Mouse (Mus musculus) liver, embryonic 13.5 days (tissue): ENCODE measurements around the gene U2af1. TPM values are rescaled to one million over a fixed set of nuclear protein-coding genes. Genes with fewer than 3 reads are reported as not detected.
"Not testable (repeated sequence)": the region's sequence is repeated elsewhere in the genome, so short reads cannot be mapped to it uniquely, and the experiment has no call there.

Source experiments
- ATAC-seq: fragments of 200-750 bp; cut with Nextera tagmentation; 2 replicates; pipeline ENCODE4 v1.8.0; 2017; ENCODE audit warnings: low read depth, mild to moderate bottlenecking, moderate number of reproducible peaks, moderate library complexity
- DNase-seq: peaks from one replicate; pipeline ENCODE4 v3.0.0; 2022
- H3K27ac ChIP-seq: fragments of 300-500 bp; sonication (generic); 2 replicates; pipeline ENCODE4 v1.5.1; 2015; ENCODE audit warnings: moderate library complexity, mild to moderate bottlenecking, inconsistent platforms
- H3K27me3 ChIP-seq: fragments of 300-500 bp; sonication (generic); 2 replicates; pipeline ENCODE4 v1.6.1; 2015; ENCODE audit warnings: mild to moderate bottlenecking, inconsistent platforms
- H3K36me3 ChIP-seq: fragments of 300-500 bp; sonication (generic); 2 replicates; pipeline ENCODE4 v1.6.1; 2015; ENCODE audit warnings: mild to moderate bottlenecking, inconsistent platforms
- H3K4me1 ChIP-seq: fragments of 300-500 bp; sonication (generic); replicated peaks from 2 replicates; pipeline ENCODE4 v1.6.1; 2015; ENCODE audit warnings: inconsistent platforms
- H3K4me2 ChIP-seq: fragments of 300-500 bp; sonication (generic); 2 replicates; pipeline ENCODE4 v1.6.1; 2015; ENCODE audit warnings: inconsistent platforms, mild to moderate bottlenecking, moderate library complexity
- H3K4me3 ChIP-seq: fragments of 300-500 bp; sonication (generic); replicated peaks from 2 replicates; pipeline ENCODE4 v1.5.1; 2015; ENCODE audit warnings: mild to moderate bottlenecking, inconsistent platforms
- H3K9ac ChIP-seq: fragments of 300-500 bp; sonication (generic); 2 replicates; pipeline ENCODE4 v1.6.1; 2015; ENCODE audit warnings: mild to moderate bottlenecking, inconsistent platforms
- H3K9me3 ChIP-seq: fragments of 300-500 bp; sonication (generic); replicated peaks from 2 replicates; pipeline ENCODE4 v1.6.1; 2016; ENCODE audit warnings: inconsistent platforms
- WGBS: fragments of 180-500 bp; shearing (Covaris S2); methylation state at CpG from one replicate; pipeline ENCODE4 v1.1.7; 2015; ENCODE audit not compliant: insufficient replicate concordance; 5-methylcytosine and 5-hydroxymethylcytosine counted together
- polyA plus RNA-seq: library from polyadenylated mRNA; unstranded; fragments of >200 nt; fragmentation: Nextera tagmentation; extraction: Ambion mirVana; gene quantifications from 2 replicates; pipeline ENCODE4 v1.2.1, GENCODE M21; 2015

U2af1 gene
- 223 and 239 TPM in 2 replicates for polyA plus RNA-seq

DNA sequence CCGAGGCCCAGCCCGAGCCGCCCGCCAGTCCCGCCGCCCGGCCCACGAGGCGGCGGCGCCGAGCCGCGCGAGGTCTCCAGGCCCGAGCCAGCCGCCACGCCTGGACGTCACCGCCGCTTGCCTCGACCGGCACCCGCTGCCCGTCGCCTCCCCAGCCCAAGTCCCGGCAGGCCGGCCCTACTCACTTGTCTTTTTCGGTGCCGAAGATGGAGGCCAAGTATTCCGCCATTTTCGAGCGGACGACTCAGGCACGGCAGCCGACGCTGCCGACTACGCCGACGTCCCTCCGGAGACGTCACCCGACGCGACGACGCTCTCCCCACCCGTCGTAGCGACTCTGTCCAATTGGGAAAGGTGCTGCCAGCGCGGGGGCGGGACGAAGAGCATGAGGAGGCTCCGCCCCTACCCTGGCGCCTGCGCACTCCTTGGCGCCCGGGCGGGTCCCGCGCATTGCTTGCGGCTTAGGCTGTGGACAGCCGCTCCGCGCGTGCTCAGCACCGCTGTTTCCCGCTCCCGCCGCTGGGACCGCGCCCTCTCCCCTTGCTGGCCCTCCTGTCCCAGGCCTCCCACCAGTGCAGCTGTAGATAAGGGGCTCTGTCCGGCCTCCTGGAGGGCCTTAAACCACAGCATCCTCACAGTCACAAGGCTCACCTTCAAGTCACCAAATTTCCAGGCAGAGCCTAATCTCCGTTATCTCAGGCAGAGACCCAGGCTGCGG is at the start of gene U2af1:
TSS of gene U2af1 (minus strand) at position 425 of the 718 bp plus-strand sequence.
- Histone ChIP-seq H3K9ac (peak within 1 kb of the TSS; percentile 88), H3K9me3 (no peaks in the 10 kb centered on the region), H3K4me3 (peak within 1 kb of the TSS; percentile 77), H3K36me3 (peaks cover 35% of the 10 kb centered on the region), H3K4me1 (peaks cover 50% of the 10 kb centered on the region), H3K4me2 (peak within 1 kb of the TSS; percentile 85), H3K27me3 (no peaks in the 10 kb centered on the region), H3K27ac (peak within 1 kb of the TSS; percentile 88)
- DNase-seq (peak; percentile 98), ATAC-seq (peak; percentile 95)
- WGBS, result under 1% methylated on average over 75 of the region's 77 CpGs

DNA sequence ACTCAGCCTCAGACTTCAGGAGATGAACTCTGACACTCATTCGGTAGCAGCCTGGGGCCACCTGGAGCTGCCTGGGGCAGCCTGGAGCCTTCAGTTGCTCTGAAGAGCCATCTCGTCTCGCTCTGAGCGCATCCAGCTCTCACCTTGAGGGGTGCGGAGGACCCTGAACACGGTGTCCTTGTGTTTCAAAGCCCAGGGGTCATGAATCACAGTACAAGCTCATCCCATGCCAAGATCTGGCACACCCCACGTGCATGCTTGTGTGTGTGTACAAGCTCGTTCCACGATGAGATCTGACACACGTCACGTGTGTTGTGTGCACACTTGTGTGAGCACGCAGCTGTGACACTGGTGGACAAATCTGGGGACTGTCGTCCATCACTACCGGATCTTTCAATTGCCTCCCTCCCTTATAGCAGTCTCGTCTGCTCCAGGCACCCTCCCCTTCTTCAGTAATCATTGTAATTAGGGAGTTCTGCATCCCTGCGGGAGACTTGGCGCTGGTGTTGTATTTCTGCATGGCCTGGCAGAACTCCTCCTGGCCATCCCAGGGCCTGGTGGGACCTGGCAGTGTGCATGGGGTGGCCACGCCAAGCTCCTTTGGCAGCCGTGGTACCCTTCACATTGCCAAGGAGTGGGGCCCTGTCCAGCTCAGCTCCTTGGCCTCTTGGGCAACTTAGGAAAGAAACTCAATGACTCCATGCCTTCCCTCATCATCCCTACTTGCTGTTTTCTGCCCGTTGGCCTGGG is 46.8 kb upstream of the U2af1 start:
- Histone ChIP-seq H3K4me3 (no peak overlapping the region), H3K36me3 (no peaks in the 10 kb centered on the region), H3K27ac (no peak overlapping the region), H3K27me3 (no peaks in the 10 kb centered on the region), H3K9ac (no peak overlapping the region), H3K4me1 (no peaks in the 10 kb centered on the region), H3K9me3 (no peaks in the 10 kb centered on the region), H3K4me2 (no peak overlapping the region)
- 60% methylated on average over 20 of the region's 20 CpGs for WGBS
- DNase-seq, result no peak
- ATAC-seq, result no peak

DNA sequence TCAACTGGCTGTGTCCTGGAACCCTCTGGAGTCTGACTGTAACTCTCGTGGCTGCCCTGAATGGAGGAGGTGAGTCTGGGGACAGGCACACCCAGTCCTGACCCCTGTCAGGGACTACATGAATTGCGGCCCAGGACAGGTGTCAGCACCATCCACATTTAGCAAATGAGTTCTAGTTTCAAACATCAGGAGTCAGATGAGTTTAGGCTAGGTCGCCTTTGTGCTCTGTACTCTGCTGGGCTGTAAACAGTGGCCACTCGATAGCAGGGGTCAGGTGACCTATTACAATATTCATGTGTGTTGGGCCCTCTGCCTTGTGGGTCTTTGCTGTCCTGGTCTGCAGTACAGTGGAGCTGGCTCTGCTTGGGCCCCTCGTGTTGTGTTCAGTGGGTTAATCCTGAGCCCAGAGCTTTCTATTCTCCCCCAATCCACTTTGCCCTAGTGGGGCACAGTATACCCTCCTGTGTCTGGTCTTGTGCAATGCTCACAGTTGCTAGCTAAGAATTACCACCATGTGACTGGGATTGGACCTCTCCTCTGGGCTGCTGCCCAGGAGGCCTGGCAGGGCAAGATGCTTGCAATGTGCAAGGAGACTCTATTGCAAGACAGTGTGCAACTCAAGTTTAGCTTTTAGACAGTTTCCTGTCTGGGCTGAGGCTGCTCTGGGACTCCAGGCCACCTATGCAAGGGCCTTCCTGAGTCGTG is 44.7 kb upstream of the U2af1 start:
- Histone ChIP-seq H3K4me1 (no peaks in the 10 kb centered on the region), H3K27ac (no peak overlapping the region), H3K4me2 (no peak overlapping the region), H3K9ac (no peak overlapping the region), H3K9me3 (no peaks in the 10 kb centered on the region), H3K27me3 (no peaks in the 10 kb centered on the region), H3K4me3 (no peak overlapping the region), H3K36me3 (no peaks in the 10 kb centered on the region)
- DNase-seq, result no peak
- ATAC-seq, result peak; percentile 50
- 43% methylated on average over 6 of the region's 6 CpGs for WGBS

DNA sequence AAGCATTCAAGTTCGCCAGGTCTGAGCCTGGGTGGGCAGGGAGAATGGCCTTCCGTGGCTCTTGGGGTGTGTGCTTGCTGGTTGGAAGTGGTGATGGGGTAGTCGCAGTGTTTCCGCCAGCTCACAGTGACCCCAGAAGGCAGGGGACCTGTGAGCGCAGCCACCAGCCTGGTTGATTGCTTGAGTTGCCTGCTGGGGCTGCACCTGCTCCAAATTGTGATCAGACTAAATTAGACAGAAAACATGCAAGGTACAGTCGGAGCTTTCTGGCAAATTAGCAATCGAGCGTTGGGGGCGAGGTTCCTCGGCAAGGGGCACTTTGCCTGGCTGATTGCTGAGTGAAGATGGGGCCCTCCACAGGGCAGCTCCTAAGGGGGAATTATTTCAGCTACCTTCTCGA is 39.7 kb upstream of the U2af1 start:
- ATAC-seq, result no peak
- 71% methylated on average over 11 of the region's 11 CpGs for WGBS
- Histone ChIP-seq H3K9ac (no peak overlapping the region), H3K27me3 (no peaks in the 10 kb centered on the region), H3K27ac (no peak overlapping the region), H3K9me3 (no peaks in the 10 kb centered on the region), H3K4me1 (peaks cover 6% of the 10 kb centered on the region), H3K36me3 (no peaks in the 10 kb centered on the region), H3K4me2 (no peak overlapping the region), H3K4me3 (no peak overlapping the region)
- no peak for DNase-seq

DNA sequence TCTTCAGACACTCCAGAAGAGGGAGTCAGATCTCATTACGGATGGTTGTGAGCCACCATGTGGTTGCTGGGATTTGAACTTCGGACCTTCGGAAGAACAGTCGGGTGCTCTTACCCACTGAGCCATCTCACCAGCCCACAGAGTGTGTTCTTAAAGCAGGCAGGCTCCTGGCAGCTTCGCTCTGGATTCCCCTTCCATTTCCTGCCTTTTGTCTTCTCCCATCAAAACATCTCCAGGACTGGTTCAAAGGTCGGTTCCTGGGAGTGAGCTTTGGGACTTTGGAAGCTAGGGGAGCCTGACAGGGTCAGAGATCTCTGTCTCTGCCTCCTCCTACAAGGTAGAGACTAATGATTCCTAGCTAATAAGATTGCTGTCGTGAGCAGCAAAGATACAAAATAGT is 36.7 kb upstream of the U2af1 start:
- H3K27ac ChIP-seq, H3K4me2 ChIP-seq, H3K9me3 ChIP-seq, H3K9ac ChIP-seq, ATAC-seq, H3K4me3 ChIP-seq, H3K27me3 ChIP-seq, H3K36me3 ChIP-seq, DNase-seq: not testable (repeated sequence)
- peaks cover 11% of the 10 kb centered on the region for H3K4me1 ChIP-seq
- WGBS, result 63% methylated on average over 7 of the region's 7 CpGs

DNA sequence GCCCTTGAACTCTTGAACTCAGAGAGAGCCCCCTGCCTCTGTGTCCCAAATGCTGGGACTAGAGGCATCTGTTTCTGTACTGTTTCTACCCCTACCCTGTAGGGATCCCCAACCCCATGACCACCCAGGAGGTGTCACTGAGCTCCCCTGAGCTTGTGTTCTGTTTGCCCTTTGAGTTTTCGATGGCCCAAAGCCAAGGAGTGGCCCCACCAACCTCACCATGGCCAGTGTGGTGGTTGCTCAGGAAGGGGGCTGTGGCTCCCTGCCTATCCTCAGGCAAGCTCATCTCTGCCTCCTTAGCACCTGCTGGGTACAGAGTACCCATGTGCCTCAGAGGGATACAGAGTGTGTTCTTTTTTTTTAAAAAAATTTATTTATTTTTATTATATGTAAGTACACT is 36.3 kb upstream of the U2af1 start:
- Histone ChIP-seq H3K27me3 (no peaks in the 10 kb centered on the region), H3K27ac (no peak overlapping the region), H3K9ac (no peak overlapping the region), H3K9me3 (no peaks in the 10 kb centered on the region), H3K4me3 (no peak overlapping the region), H3K36me3 (no peaks in the 10 kb centered on the region), H3K4me1 (peaks cover 12% of the 10 kb centered on the region), H3K4me2 (no peak overlapping the region)
- WGBS, result 60% methylated on average over 1 of the region's 1 CpGs
- ATAC-seq, result no peak
- no peak for DNase-seq

DNA sequence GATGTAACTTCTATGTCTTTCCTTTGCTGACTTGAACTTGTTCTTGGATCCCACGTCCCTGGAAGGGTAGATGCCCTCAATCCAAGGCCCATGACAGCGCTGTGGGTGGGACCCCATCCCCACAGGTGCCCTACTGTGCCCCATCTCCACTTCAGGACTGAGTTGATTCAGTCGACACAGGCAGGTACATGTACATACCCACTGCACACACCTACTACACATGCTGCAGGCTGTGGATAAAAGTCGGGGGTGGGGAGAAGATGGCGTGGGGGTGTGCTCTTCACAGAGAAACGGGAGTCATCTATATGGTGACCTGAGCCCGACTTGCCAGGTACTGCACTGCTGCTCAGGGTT is 35.3 kb upstream of the U2af1 start:
- no peak for DNase-seq
- no peak for ATAC-seq
- no peak overlapping the region for H3K4me3 ChIP-seq
- H3K27ac ChIP-seq, result no peak overlapping the region
- no peaks in the 10 kb centered on the region for H3K27me3 ChIP-seq
- H3K4me2 ChIP-seq, result no peak overlapping the region
- H3K9me3 ChIP-seq, result no peaks in the 10 kb centered on the region
- WGBS, result 56% methylated on average over 7 of the region's 7 CpGs
- H3K4me1 ChIP-seq, result peaks cover 12% of the 10 kb centered on the region
- H3K9ac ChIP-seq, result no peak overlapping the region
- no peaks in the 10 kb centered on the region for H3K36me3 ChIP-seq

DNA sequence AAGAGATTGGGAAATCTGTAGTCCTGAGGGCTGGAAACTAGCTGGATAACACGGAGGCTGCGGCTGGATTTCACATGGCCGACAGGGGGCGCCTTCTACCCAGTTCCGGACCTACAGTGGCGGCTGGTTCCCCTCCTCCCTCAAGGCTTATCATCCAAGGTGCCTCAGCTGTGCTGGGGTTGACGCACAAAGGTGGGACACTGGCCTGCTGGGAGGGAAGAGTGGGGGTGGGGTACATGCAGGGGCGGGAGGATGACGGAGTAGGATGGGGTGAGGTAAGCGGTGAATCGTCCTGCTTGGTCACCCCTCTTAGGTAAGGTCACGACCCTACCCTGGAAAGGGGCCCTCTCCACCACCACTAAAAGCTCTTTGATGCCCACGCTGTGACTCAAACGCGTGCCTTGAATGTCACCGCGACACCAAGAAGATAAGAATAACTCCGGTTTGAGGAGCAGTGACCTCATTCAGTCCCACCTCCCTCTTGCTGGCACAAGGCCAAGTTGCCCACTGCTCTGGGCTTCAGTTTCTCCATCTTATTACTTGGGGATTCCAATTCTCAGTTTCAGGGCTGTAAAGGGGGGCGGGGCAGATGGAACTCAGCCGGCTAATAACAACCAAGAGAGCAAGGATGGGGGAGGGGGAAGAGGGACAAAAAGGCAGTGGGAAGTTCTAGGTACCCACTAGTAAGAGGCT is 34.8 kb upstream of the U2af1 start:
- DNase-seq (peak; percentile 33), ATAC-seq (0 out of 2 replicates have a peak, but pooled peaks have one; percentile 45)
- 3% methylated on average over 20 of the region's 20 CpGs for WGBS
- H3K36me3 ChIP-seq, result no peaks in the 10 kb centered on the region
- no peaks in the 10 kb centered on the region for H3K9me3 ChIP-seq
- no peak overlapping the region for H3K27ac ChIP-seq
- H3K4me1 ChIP-seq, result peaks cover 12% of the 10 kb centered on the region
- H3K27me3 ChIP-seq, result no peaks in the 10 kb centered on the region
- no peak overlapping the region for H3K4me3 ChIP-seq
- peak overlapping the region; percentile 33 for H3K4me2 ChIP-seq
- H3K9ac ChIP-seq, result no peak overlapping the region

DNA sequence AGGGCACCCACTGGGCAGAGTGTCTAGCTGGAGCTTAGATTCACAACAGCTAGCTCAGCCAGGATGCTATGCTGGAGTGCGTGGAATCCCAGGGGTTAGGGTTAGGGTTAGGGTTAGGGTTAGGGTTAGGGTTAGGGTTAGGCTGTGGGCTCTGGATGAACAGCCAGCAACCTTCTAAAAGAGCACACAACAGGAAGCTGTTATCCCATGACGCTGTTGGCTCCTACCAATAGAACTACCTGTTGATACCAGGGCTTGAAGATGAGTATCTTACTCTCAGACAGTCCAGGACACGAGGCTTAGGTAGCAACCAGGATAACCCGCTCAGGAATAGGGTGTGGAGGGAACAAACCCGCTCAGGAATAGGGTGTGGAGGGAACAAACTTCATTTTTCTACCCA is 34.2 kb upstream of the U2af1 start:
- H3K9ac ChIP-seq, result no peak overlapping the region
- peaks cover 12% of the 10 kb centered on the region for H3K4me1 ChIP-seq
- H3K27ac ChIP-seq, result no peak overlapping the region
- H3K4me3 ChIP-seq, result no peak overlapping the region
- no peaks in the 10 kb centered on the region for H3K36me3 ChIP-seq
- H3K4me2 ChIP-seq, result no peak overlapping the region
- WGBS, result 38% methylated on average over 5 of the region's 5 CpGs
- H3K27me3 ChIP-seq, result no peaks in the 10 kb centered on the region
- ATAC-seq (0 out of 2 replicates have a peak, but pooled peaks have one; percentile 7), DNase-seq (no peak)
- H3K9me3 ChIP-seq, result no peaks in the 10 kb centered on the region

DNA sequence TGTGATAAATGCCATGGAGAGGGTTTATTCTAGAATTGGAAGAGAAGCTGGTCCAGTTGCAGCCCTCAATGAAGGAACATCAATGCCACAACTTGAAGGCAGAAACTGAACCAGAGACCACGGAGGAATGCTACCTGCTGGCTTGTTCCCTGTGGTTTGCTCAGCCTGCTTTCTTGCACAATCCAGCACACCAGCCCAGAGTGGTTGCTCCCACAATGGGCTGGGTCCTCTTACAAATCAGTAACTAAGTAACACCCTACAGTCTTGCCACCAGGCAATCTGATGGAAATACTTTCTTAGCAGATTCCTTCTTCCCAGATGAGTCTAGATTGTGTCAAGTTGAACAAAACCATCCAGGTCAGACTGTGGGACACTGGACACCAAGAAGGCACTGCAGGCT is 30.9 kb upstream of the U2af1 start:
- Histone ChIP-seq H3K4me3 (no peak overlapping the region), H3K9me3 (no peaks in the 10 kb centered on the region), H3K9ac (no peak overlapping the region), H3K36me3 (no peaks in the 10 kb centered on the region), H3K27me3 (no peaks in the 10 kb centered on the region), H3K4me1 (peaks cover 15% of the 10 kb centered on the region), H3K4me2 (no peak overlapping the region), H3K27ac (no peak overlapping the region)
- 31% methylated on average over 1 of the region's 1 CpGs for WGBS
- no peak for ATAC-seq
- DNase-seq, result no peak

DNA sequence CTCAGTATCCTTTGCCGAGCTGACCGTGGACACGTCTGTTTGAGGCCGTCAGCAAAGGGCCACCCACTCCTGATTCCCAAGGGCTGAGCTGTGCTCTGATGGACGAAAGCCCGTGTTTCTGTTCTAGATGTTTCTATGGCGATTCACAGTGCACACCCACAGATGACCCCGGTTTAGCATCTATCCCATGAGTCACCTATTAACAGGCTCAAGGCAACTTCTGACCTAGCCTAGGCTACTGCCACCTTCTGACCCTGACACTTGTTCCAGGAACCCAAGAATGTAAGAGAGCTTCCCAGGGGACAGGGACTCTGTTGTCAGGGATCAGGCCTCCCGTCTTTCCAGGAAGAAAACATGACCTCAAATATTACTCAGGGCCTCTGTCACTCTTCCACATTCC is 29.4 kb upstream of the U2af1 start:
- Histone ChIP-seq H3K27me3 (no peaks in the 10 kb centered on the region), H3K9ac (no peak overlapping the region), H3K36me3 (no peaks in the 10 kb centered on the region), H3K4me2 (no peak overlapping the region), H3K27ac (no peak overlapping the region), H3K9me3 (no peaks in the 10 kb centered on the region), H3K4me1 (peaks cover 7% of the 10 kb centered on the region), H3K4me3 (no peak overlapping the region)
- no peak for ATAC-seq
- 70% methylated on average over 9 of the region's 9 CpGs for WGBS
- DNase-seq, result no peak
